Mouse (Mus musculus) brain, embryonic 14.5 days (tissue): ENCODE results near the gene Stxbp6.

ENCODE experiments used
- CTCF ChIP-seq: fragments of 200-500 bp; IDR thresholded peaks from 2 replicates; pipeline ENCODE4 v1.5.1; 2012; ENCODE audit warnings: inconsistent platforms, mild to moderate bottlenecking, moderate library complexity, borderline replicate concordance; ENCODE audit not compliant: insufficient read depth, insufficient read length; ENCODE audit errors: extremely low read depth
- POLR2A ChIP-seq: fragments of 200-500 bp; IDR thresholded peaks from 2 replicates; pipeline ENCODE4 v1.6.1; 2012; ENCODE audit warnings: mild to moderate bottlenecking, inconsistent platforms, borderline replicate concordance; ENCODE audit not compliant: poor library complexity, insufficient read depth, insufficient read length, severe bottlenecking; ENCODE audit errors: extremely low read depth

DNA sequence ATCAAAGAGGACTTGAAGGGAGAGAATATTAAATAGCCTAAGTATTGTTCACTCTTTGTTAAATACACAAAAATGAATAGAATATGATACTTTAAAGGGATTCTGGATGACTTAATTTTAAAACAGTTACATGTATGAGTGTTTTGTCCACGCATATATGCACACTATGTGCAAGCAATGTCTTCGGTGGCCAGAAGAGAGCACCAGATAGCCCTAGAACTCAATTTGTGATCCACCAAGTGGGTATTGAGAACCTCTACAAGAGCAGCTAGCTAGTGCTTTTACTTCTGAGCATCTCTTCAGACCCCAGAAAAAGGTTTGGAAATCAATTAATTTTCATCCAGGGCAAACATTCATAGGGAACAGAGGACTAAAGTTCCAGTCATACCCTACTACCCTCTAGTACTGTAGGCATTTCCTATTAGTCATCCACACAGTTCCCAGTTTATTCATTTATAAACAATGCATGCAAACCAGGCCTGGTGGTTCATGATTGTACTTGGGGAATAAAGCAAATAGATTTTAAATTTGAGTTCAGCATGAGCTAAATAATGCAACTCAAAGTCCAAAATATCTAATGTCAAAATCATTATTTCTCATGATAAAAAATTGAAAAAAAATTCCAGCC is 64.4 kb downstream of the Stxbp6 start:
- TF ChIP-seq POLR2A = no peak
- no peak for TF ChIP-seq CTCF
